Comparison of ENCODE assay signal across 8 mouse cellular contexts in genomic region chr3:107943239-107943990, GRCm38 (mm10). TPM values are rescaled to one million over a fixed set of nuclear protein-coding genes. Genes with fewer than 3 reads are reported as not detected.
DNase-seq lines count a peak whose midpoint lies in the region; ATAC-seq and TF ChIP-seq lines count a peak whose summit lies in the region.

TSS of gene Gstm6 (minus strand) at chr3:107943749.

- intact Hi-C loops in gastrocnemius, adult 2 months (cut with DNase I), result no loop called here

- no peak within 1 kb of the TSS for H3K9ac ChIP-seq in hindbrain, postnatal 0 days (replicated peaks; ENCODE audit: low read length)
- no peak within 1 kb of the TSS for H3K9ac ChIP-seq in limb, embryonic 11.5 days (ENCODE audit: low read length)
- H3K9ac ChIP-seq in midbrain, embryonic 13.5 days (replicated peaks), result peak within 1 kb of the TSS; percentile 50

- H3K27me3 ChIP-seq in hindbrain, postnatal 0 days (ENCODE audit: insufficient read depth, low read length), result no peaks in the 10 kb centered on the region
- no peaks in the 10 kb centered on the region for H3K27me3 ChIP-seq in limb, embryonic 11.5 days (ENCODE audit: control insufficient read depth, insufficient read depth, low read length)
- H3K27me3 ChIP-seq in midbrain, embryonic 13.5 days, result no peaks in the 10 kb centered on the region

- peak; percentile 52 for TF ChIP-seq CTCF in gastrocnemius, adult 2 months (IDR thresholded peaks at IDR 0.05)
- TF ChIP-seq CTCF in hindbrain, postnatal 0 days (IDR thresholded peaks at IDR 0.05; ENCODE audit: low read depth), result peak; percentile 75

- 26% methylated on average over 20 of the region's 20 CpGs for WGBS in hindbrain, postnatal 0 days
- WGBS in limb, embryonic 11.5 days, result 14% methylated on average over 20 of the region's 20 CpGs
- WGBS in midbrain, embryonic 13.5 days, result 16% methylated on average over 20 of the region's 20 CpGs

- H3K4me1 ChIP-seq in hindbrain, postnatal 0 days (ENCODE audit: insufficient read depth, low read length), result peaks cover 8% of the 10 kb centered on the region
- H3K4me1 ChIP-seq in limb, embryonic 11.5 days (ENCODE audit: control insufficient read depth, insufficient read depth, low read length), result no peaks in the 10 kb centered on the region
- peaks cover 23% of the 10 kb centered on the region for H3K4me1 ChIP-seq in midbrain, embryonic 13.5 days (replicated peaks)

- H3K36me3 ChIP-seq in hindbrain, postnatal 0 days (ENCODE audit: insufficient read depth, low read length), result no peaks in the 10 kb centered on the region
- no peaks in the 10 kb centered on the region for H3K36me3 ChIP-seq in limb, embryonic 11.5 days (ENCODE audit: control insufficient read depth, insufficient read depth, low read length)
- H3K36me3 ChIP-seq in midbrain, embryonic 13.5 days, result no peaks in the 10 kb centered on the region

- H3K9me3 ChIP-seq in hindbrain, postnatal 0 days (ENCODE audit: low read length), result no peaks in the 10 kb centered on the region
- no peaks in the 10 kb centered on the region for H3K9me3 ChIP-seq in limb, embryonic 11.5 days (ENCODE audit: control insufficient read depth, low read length)
- no peaks in the 10 kb centered on the region for H3K9me3 ChIP-seq in midbrain, embryonic 13.5 days

- H3K4me2 ChIP-seq in hindbrain, postnatal 0 days (ENCODE audit: low read depth, low read length), result peak within 1 kb of the TSS; percentile 42
- H3K4me2 ChIP-seq in limb, embryonic 11.5 days (ENCODE audit: low read depth, severe bottlenecking), result peak within 1 kb of the TSS; percentile 31
- H3K4me2 ChIP-seq in midbrain, embryonic 13.5 days (replicated peaks), result peak within 1 kb of the TSS; percentile 53

- no peak for DNase-seq in gastrocnemius, adult 2 months
- no peak for DNase-seq in gastrocnemius, postnatal 4 days (ENCODE audit: low spot score in 2 of 2)
- DNase-seq in embryo, embryonic 11 days, result peak; percentile 74
- peak; percentile 82 for DNase-seq in hindbrain, postnatal 0 days (ENCODE audit: low spot score)
- DNase-seq in limb, embryonic 11.5 days (ENCODE audit: low spot score), result peak; percentile 41
- no peak for DNase-seq in thymus, postnatal 4 days

- H3K27ac ChIP-seq in gastrocnemius, adult 2 months, result no peak within 1 kb of the TSS
- H3K27ac ChIP-seq in hindbrain, postnatal 0 days, result peak within 1 kb of the TSS; percentile 26; the same call in 1 of the 2 replicates
- no peak within 1 kb of the TSS for H3K27ac ChIP-seq in limb, embryonic 11.5 days (replicated peaks; ENCODE audit: low read depth, low read length)
- no peak within 1 kb of the TSS for H3K27ac ChIP-seq in midbrain, embryonic 13.5 days

- peak; percentile 84 for ATAC-seq in hindbrain, postnatal 0 days
- no peak for ATAC-seq in limb, embryonic 11.5 days (ENCODE audit: insufficient number of reproducible peaks, low FRiP score, low TSS enrichment, low read depth)
- ATAC-seq in midbrain, embryonic 13.5 days, result peak; percentile 90
- no peak for ATAC-seq in megakaryocyte, adult 5-6 weeks (ENCODE audit: poor library complexity, severe bottlenecking)

- H3K4me3 ChIP-seq in gastrocnemius, adult 2 months, result peak within 1 kb of the TSS; percentile 38
- H3K4me3 ChIP-seq in hindbrain, postnatal 0 days (ENCODE audit: low read length), result no peak within 1 kb of the TSS
- H3K4me3 ChIP-seq in limb, embryonic 11.5 days (ENCODE audit: low read depth, low read length), result peak within 1 kb of the TSS; percentile 2; the same call in 1 of the 2 replicates
- peak within 1 kb of the TSS; percentile 30 for H3K4me3 ChIP-seq in midbrain, embryonic 13.5 days (replicated peaks)

RNA-seq across cellular contexts. Expression of gene Gstm6, which starts in this region (rescaled TPM):
- total RNA-seq in gastrocnemius, adult 2 months (2021), result under 1 TPM in 1 of 2 experiments, not detected in 1; 0.36 TPM
- 1 to 10 TPM; 1.7 to 1.9 TPM for total RNA-seq in gastrocnemius, postnatal 4 days (2021)
- 8.7 and 18.9 TPM in 2 replicates for total RNA-seq in hindbrain, postnatal 0 days (2014; rRNA removed)
- polyA plus RNA-seq in hindbrain, postnatal 0 days (2015; fragmentation: Nextera tagmentation; extraction: Ambion mirVana), result 12.6 and 15.5 TPM in 2 replicates
- 4.9 and 5.6 TPM in 2 replicates for polyA plus RNA-seq in limb, embryonic 11.5 days (2014; fragmentation: Nextera tagmentation; extraction: Ambion mirVana)
- 14.5 and 17.3 TPM in 2 replicates for polyA plus RNA-seq in midbrain, embryonic 13.5 days (2015; fragmentation: Nextera tagmentation; extraction: Ambion mirVana)
- not detected in 2 replicates for total RNA-seq in megakaryocyte, adult 5-6 weeks (2015)
- not detected in 2 replicates for total RNA-seq in megakaryocyte, adult 5-6 weeks (2017)

Comparison
In these comparisons a context has a peak if more than half of its experiments do, and no peak if none do; other contexts are left out.
1. DNase-seq: peak in embryo, embryonic 11 days (single experiment), hindbrain, postnatal 0 days (single experiment) and limb, embryonic 11.5 days (single experiment); none in gastrocnemius, adult 2 months (single experiment), gastrocnemius, postnatal 4 days (0 of 2) and thymus, postnatal 4 days (single experiment).
2. ATAC-seq: peak in hindbrain, postnatal 0 days (single experiment) and midbrain, embryonic 13.5 days (single experiment); none in limb, embryonic 11.5 days (single experiment) and megakaryocyte, adult 5-6 weeks (single experiment).
3. Peak in every context shown above with its lines, with median percentiles within 50 percentile points of each other: H3K4me2 ChIP-seq.